Mouse (Mus musculus) gastrocnemius, adult 18-20 months (tissue): Measurements from ENCODE around the gene Pde9a. TPM values are rescaled to one million over a fixed set of nuclear protein-coding genes. Genes with fewer than 3 reads are reported as not detected.

Experiments used
- DNase-seq: peaks from one replicate; pipeline ENCODE4 v3.0.0; 2021; ENCODE audit warnings: low spot score
- total RNA-seq, 2 experiments: library from RNA; stranded (reverse); gene quantifications; 2 replicates each; pipeline ENCODE4 v1.2.3; 2021

Pde9a gene
- total RNA-seq, 2 experiments from 2014 or later: 1.00 to 1.6 TPM

DNA sequence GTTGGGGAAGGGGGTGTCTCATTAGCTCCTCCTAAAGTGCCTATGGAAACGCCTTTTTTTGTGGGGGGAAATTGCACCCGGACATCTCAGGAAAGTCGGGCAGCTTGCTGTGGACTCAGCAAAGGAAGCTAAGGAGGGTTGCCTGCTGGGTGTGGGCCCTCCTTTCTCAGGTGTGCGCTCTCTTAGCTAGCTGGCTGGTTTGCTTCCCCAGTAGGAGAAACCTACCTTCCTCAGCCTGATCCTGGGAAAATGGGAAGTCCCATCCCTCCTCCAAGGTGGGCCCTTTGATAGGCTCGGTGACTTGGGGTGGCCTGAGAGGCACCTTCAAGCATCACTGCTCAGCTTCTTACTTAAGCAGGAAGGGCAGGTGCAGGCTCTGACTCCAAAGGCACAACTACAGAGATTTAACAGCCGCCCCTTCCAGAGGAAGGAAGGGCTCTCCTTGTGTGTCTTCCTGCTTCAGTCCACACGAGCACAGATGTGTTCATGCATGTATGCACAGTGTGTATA, 811 bp downstream of the Pde9a start:
- no peak for DNase-seq

DNA sequence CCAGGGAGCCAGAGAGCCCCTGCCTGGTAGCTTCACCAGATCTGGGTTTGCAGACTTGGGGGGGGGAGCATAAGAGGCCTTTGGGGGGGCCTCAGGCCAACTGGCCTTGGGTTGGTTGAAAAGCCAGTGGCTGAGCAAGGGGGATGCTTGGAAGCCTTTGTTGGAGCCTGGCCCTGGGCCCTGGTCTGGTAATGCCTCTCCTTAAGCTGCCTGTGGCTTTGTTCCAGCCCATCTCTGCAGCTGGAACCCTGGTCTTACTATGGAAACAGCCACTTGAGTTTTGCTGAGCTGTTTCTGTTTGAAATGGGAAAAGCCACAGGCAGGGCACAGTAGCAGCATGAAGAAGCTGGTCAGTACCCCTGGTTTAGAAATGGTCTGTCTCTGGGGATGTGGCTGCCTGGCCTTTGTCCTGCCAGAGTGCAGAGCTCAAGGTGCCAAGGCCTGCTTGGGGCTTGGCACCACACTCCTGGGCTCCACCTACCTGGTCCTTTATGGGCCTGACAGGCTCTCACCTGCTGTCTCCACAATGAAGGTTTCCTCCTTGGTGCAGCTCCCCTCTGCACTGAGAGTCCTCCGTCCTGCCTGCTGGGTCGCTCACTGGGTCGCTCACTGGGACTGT, 3.5 kb downstream of the Pde9a start:
- no peak for DNase-seq

DNA sequence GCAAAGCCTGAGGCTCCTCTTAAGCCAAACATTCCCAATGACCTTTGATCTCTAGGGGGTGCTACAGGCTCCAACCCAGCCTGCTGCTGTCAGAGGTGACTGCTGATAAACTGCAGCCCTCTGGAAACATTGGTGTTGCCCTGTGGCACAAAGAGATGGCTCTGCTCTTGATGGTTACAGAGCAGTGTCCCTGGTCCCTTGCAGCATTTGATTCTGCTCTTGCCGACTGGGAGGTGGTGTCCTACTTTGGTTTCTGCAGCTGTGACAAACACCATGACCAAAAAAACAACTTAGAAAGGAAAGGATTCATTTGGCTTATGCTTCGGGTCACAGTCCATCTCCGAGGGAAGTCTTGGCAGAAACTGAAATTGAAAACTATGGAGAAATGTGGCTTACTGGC, 5.5 kb downstream of the Pde9a start:
- no peak for DNase-seq

DNA sequence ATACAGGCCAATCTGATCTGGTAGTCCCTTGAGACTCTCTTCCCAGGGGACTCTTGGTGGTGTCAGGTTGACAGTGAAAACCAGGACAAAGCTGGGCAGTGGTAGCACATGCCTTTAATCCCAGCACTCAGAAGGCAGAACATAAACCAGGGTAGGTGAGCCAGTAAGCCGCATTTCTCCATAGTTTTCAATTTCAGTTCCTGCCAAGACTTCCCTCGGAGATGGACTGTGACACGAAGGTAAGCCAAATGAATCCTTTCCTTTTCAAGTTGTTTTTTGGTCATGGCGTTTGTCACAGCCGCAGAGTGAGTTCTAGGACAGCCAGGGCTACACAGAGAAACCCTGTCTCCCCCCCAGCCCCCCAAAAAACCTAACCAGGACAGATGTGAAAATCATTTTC, 6.0 kb downstream of the Pde9a start:
- no peak for DNase-seq

DNA sequence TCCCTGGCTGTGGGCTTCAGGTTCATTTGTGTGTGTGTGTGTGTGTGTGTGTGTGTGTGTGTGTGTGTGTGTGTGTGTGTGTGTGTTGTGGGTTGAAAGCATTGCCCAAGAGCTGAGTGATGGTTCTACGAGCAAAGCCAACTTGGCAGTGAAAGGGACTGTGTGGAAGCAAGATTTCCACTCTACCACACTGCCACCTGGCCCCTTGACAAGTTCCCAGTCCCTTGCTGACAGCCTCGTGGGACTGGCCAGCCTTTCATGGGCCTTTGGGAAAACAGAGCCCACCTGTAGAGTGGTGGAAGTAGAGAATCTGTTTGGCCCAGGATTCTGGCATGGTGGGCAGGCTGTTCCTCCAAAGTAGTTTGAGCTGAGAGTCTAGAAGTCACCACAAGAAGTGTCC, 7.8 kb downstream of the Pde9a start:
- no peak for DNase-seq

DNA sequence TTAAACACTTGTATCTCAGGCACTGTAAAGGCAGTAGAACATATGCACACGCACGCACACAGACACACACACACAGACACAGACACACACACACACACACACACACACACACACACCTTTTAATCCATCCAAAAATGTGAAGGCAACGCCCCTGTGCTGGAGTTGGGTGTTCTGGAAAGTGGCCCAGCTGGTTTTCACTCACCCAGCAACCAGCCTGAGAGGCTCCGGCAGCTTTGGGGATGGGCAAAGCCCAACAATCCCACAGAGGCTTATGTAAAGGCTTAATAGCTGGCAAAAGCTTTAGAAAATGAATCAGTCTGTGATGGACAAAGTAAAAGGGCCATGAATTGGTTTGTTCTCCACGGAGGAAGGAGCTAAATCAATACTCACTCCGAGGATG, 14.3 kb downstream of the Pde9a start:
- no peak for DNase-seq

DNA sequence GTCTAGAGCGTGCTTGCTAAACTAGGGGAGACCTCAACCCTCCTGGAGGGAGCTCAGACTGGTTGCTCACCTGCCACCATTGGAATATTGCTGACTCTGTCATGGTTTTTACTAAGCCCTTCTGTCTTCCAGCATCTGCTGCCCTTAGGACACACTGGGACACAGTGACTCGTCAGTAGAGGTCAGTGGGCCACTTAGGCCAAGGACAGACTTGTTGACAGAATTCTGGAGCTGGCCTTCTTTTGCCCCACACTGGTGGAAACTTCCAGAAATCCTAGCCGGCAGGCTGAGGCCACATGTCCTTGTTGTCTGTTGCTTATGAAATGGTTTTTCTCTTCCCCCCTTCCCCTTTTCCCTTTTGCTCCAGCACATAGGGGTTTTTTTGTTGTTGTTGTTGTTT, 15.2 kb downstream of the Pde9a start:
- DNase-seq: no peak

DNA sequence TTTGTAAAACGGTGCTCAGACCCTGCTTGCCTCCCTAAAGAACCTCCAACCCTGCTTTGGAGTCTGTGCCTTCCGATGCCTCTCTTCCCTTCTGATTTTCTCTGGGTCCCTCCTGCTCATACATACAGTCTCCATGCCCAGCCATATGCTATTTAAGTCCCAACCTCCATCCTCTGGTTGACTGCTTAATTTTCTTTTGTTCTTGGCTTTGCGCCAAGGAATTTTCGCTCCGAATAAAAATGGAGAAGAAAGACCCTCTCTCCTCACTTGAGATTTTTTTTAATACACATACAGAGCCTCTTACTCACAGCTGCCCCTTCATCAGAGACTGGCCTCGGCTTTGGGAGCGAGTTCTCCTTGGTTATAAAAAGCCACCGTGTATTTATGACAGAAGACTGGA, 16.7 kb downstream of the Pde9a start:
- no peak for DNase-seq

DNA sequence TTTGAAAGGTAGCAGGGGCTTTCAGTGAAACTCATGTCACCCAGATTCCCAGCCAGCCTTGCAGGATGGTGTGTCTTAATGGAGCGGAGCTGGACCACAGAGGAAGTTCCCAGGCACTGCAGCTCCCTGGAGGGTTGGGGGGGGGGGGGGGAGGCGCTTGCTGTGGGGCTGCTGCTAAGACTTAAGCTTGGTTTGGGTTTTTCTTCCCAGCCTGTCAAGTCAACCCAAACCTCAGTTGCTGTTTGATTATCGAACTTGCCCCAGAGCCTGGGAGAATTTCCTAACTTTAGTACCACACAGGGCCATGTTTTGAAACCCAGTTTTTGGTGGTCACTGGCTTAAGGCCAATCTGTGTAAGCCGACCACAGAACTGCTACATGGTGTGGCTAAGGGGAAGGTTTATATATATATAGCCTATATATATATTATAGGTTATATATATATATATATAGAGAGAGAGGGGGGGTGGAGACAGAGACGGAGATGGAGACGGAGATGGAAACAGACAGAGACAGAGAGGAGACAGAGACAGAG, 19.8 kb downstream of the Pde9a start:
- no peak for DNase-seq

DNA sequence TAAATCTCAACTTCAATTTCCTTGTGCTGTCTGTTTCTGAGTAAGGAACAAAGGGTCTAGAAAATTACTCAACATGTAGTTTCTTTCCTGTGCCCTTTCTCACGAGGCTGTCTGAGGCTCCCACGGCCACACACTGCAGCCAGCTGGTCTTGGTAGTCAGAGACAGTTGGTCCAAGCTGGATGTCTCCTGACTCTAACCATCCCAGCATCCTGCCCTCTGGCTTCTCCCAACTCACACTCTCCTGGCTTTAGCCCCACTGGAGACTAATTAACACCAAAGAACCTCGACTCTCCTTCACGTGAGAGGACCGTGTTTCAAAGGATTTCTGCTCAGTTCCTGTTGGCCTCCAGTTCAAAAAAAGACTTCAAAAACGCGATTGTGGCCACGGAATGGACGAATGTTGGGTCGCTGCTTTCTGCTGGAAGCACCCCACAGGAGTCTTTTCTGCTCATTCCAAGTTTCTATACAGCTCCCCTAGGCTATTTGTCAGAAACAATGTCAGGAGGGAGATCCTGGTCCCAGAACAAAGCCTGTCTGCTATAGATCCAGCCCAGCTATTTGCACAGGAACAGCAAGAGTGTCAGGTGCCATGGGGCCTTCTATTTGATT, 23.8 kb downstream of the Pde9a start:
- DNase-seq: no peak

DNA sequence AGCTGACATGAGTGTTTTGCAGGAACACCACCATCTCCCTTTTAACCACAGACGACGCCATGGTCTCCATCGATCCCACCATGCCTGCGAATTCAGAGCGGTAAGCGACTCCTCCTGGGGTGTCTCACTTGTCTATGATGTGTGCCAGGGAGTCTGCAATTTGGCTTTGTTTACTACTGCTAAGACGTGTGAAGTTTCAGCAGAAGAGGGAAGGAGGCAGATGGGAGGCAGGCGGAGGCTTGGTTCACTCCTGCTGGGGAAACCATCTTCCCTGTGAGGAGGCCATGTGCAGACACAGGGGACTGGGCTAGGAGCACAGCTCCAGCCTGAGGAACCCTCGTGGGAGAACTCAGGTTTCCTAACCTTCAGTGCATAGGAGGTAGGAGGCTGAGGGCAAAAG, 29.2 kb downstream of the Pde9a start:
- DNase-seq: no peak

DNA sequence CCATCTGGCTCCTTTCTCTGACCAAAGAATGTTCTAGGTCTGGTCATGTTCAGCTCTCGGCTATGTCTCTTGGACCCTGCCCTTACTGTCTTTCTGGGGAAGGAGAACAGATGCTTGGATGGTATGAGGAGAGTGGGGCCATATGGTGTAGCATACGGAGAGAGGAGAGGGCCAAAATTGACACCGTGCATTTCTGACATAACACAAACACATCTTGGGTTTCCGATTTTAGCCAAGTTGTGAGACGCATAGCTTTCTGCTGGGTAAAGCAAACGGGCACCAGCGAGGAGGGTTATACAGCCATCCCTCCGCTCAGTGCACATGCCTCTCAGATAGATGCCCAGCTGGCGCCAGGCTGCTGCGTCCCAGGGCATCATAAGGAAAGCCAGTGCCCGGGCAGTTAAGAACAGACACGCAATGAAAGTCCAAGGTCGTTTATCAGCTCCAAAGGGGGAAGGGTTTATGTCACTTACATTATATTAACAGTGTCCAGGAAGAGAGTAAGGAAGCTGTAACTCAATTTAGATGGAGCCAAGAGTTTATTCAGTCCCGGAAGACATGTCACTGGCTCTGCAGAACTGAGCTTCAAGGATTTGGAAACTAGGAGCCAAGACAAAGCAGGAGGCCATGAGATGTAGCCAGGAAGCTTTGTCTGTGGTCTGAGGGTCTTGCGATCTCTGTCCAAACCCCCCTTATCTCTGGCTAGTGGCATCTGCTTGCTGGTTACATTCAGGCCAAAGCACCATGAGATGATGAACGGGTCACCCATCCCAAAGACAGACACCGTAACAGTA, 33.0 kb downstream of the Pde9a start:
- no peak for DNase-seq

DNA sequence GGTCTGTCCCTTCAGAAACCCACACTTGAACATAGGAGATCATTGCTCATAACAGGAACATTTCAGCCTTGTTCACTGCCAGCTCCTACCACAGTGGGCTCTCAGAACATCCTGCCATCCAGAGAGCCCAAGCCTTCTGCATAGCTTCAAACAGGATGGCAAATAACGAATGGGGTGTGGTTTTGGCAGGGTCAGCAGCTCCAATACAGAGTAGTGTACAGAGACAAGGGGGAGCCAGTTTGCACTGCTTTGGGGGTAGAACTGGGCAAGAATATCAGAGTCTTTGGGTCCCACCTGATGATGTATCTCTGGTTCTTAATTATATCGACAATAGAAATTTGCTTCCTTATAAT, 33.6 kb downstream of the Pde9a start:
- DNase-seq: no peak

DNA sequence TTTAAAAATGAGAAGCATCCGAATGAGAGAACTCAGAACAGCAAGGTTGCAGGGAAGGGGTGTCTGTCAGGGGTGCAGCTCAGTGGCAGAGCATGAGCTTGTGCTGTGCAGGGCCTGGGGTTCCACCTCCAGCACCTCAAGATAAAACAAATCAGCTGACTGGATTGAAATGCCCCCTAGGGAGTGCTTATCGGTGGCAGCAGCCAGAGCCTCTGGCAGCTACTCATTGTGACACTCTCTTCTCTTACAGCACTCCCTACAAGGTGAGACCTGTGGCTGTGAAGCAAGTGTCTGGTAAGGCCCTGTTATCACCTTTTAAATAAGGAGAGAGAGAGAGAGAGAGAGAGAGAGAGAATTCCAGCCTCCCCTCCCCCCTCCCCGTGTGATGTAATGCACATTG, 34.0 kb downstream of the Pde9a start:
- DNase-seq: no peak

DNA sequence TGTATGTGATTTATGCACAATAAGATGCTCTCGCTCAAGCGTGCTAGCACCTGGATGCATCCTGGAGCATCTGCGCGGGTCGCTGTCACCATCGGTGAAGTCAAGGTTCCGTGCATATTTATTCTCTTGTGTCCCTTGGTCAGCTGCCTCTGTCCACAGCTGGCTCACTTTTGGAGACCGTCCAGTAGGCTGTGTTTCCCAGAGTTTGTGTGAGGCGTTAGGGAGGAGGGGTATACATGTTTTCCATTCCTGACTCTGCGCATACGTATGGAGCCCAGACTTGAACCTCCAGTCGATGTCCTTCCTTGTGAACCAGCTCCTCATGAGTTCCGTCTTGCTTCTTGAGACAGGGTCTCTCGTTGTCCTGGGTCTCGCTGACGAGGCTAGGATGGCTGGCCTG, 34.6 kb downstream of the Pde9a start:
- DNase-seq: no peak

DNA sequence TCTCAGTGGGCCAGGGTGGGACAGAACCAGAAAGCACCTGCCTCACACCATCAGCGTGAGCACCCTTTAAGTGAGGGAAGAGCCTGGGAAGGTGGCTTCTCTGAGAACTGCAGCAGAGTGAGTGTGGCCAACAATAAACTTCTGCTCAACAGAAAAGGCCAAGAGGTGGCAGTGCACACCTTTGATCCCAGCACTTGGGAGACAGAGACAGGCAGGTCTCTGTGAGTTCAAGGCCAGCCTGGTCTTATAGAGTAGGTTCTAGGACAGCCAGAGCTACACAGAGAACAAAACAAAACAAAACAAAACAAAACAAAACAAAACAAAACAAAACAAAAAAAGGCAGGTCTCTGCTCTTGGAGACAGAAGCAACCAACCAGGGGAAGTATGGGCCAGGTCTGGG, 36.4 kb downstream of the Pde9a start:
- DNase-seq: no peak

DNA sequence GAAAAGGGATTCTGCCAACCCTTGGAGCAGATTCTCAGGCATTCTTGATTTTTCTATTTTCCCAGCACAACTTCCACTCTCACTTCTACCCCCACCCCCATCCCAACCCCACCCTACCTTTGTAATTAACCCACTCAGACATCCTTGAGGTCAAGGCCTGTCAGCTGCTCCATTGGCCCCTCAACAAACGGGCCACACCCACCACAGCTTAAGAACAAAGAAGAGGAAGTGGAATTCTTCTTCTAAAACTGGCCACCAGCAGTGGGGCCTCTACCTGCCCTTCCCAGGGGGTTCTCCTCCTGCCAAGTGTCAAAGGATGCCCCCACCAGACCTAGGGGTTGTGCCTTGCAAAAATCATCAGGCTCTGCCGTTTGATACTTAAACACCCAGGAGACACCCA, 37.0 kb downstream of the Pde9a start:
- DNase-seq: no peak

DNA sequence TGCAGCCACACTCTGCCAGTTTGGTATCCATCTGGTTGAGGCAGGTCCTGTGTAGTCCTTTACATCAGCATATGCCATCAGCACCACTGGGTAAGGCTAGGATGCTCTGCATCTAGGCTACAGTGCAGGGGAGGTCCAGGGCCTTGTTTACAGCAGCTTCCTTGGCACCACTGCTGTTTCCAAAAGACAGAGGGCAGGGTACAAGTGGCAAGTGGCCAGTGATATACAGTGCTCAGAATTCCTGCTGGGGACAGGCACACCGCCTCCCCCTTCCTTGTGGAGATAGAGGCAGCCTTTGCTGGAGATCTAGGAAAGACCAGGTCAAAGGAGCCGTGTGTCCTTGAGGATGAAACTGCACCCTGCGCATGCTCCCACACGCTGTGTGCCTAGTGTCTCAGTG, 38.3 kb downstream of the Pde9a start:
- DNase-seq: no peak

DNA sequence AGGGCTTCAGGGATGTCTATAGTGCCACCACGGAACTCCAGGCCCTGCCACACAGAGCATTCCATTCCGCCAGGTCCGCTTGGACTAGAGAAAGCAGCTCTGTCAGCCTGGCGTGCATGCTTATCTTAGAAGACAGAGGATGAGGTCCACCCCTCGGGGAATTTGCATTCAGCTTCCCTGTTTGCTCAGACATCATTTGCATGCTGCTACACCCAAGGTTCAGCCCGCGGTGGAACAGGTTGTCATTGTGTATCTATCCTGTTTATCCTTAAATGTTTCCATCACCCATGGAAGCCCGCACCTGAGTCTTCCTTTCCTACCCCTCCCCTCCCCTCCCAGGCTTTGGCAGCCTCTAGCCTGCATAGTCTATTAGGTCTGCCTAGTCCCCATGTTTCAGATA, 38.8 kb downstream of the Pde9a start:
- DNase-seq: no peak

DNA sequence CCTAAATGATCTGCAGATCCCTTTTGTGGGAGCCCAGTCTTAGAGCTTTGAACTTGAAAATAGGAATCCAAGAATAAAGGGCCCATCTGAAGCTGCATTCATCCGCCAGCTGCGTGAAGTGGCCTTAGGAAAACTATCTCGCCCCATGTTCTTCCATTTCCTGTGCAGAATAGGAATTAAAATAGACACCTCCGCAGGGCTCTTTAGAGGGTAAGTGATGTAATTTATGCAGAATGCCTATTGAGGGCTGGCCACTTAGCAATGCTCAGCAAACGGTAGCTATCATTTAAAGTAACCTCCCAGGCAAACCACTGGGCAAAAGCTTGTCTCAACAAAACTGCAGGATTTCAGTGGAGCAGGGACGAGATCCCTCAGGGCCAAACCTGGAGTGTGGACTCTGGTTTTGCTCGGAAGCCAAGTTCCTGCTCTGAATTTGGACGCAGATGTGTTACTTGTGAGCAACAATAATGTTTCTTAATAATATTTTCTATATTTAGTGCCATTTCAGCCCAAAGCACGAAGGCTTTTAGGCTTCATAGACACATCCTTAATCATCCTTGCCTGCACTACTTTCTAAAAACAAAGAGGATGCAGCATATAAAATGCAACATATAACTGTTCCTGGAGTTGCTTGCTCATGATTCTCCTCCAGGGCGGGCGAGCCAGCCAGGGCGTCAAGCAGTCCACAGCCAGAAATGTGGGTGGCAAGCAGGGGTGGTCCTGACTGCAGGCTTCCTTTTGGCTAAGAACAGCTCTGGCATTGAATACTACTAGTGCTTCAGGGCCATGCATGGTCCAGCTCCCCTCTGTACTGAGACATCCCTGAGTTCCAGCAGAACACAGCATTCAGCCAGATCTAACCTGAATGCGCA, 40.1 kb downstream of the Pde9a start:
- DNase-seq: no peak

DNA sequence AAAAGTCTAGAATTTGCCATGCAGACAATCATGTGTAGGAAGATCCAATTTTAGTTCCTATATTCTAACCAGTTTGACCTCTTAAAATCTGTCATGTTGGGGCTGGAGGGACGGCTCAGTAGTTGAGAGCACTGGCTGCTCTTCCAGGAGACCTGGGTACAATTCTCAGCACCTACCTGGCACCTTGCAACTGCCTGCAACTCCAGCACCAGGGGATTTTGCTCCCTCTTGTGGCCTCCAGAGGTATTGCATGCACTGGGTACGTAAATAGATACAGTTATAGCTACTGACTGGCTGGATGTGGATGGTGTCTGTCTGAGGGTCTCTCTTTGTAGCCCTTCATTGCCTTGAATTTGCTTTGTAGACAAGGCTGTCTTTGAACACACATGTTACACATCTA, 43.4 kb downstream of the Pde9a start:
- DNase-seq: no peak

DNA sequence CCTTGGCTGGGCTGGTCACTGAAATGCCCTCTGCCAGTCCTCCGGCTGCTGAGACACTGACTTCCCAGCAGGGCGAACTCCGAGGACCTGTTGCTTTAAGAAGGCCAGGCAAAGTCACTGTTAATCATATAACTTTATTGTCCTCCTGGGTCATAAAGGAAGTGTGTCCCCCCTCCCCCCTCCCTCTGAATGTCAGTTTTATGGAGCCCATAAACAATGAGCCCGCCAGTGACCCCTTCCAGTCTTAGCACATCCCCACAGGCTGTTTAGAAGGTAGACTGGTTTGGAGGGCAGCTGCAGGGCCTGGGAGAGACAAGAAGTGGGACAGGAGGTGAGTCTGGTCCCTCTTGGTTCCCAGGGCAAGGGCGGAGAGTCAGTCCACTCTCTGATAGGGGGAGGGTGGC, 46.9 kb downstream of the Pde9a start:
- no peak for DNase-seq
